Mouse (Mus musculus) small intestine, adult 2 months (tissue): ENCODE data around the gene Galnt16.

Experiments
- CTCF ChIP-seq: fragments of 200-500 bp; IDR thresholded peaks from 2 replicates; pipeline ENCODE4 v1.5.1; 2012; ENCODE audit warnings: low read depth, mild to moderate bottlenecking, control low read depth, inconsistent platforms, low read length, moderate library complexity, mixed read lengths; ENCODE audit not compliant: insufficient replicate concordance, insufficient read length; ENCODE audit errors: extremely low read depth
- POLR2A ChIP-seq: fragments of 200-500 bp; IDR thresholded peaks from 2 replicates; pipeline ENCODE4 v1.6.1; 2012; ENCODE audit warnings: low read depth, mild to moderate bottlenecking, control low read depth, inconsistent platforms, low read length, moderate library complexity

DNA sequence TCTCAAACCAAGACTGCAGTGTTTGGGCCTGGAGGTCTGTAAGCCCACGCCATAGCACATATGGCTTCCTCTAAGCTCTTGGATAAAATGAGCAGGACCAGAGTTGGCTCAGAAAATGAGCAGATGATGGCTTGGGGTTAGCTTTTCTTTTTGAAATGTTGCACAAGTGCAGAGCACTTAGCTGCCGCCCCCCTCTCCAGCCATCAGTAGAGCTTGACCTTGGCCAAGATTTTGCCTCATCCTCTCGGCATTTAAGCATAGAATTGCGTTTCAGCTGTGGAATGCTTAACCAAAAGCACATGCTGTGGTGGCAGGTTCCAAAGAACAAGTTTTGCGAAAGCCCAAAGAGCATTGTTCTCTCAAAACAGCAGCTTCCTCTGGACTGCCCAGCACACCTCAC is 13.4 kb upstream of the Galnt16 start:
- TF ChIP-seq CTCF (no peak), POLR2A (no peak)
